Mouse (Mus musculus) bone marrow, adult 2 months (tissue): ENCODE results near the gene Gm42674. TPM values are rescaled to one million over a fixed set of nuclear protein-coding genes. Genes with fewer than 3 reads are reported as not detected.

Source experiments
- H3K27ac ChIP-seq: fragments of 200-500 bp; 2 replicates; pipeline ENCODE4 v1.5.1; 2012; ENCODE audit warnings: low read depth, mild to moderate bottlenecking, control low read depth, inconsistent platforms, low read length; ENCODE audit not compliant: control insufficient read depth, poor library complexity, insufficient read depth
- H3K4me1 ChIP-seq: fragments of 200-500 bp; 2 replicates; pipeline ENCODE4 v1.6.1; 2011; ENCODE audit warnings: low read length; ENCODE audit not compliant: control insufficient read depth, insufficient read depth
- H3K4me3 ChIP-seq: fragments of 200-500 bp; replicated peaks from 2 replicates; pipeline ENCODE3; 2011; ENCODE audit warnings: mild to moderate bottlenecking, low read depth, low read length, control low read depth; ENCODE audit not compliant: control insufficient read depth
- CTCF ChIP-seq: fragments of 200-500 bp; IDR thresholded peaks from 2 replicates; pipeline ENCODE4 v1.5.1; 2011; ENCODE audit warnings: low read length, control low read depth; ENCODE audit not compliant: control insufficient read depth, insufficient read depth
- POLR2A ChIP-seq: fragments of 200-500 bp; IDR thresholded peaks from 2 replicates; pipeline ENCODE4 v1.6.1; 2011; ENCODE audit warnings: low read depth, mild to moderate bottlenecking, control low read depth, low read length, borderline replicate concordance; ENCODE audit not compliant: control insufficient read depth
- WGBS: fragments of 180-500 bp; shearing (Covaris S2); methylation state at CpG from one replicate; pipeline ENCODE4 v1.1.7; 2018; 5-methylcytosine and 5-hydroxymethylcytosine counted together
- polyA plus RNA-seq: library from polyadenylated mRNA; stranded (reverse); fragments of >200 nt; gene quantifications from 2 replicates; pipeline ENCODE4 v1.2.4, GENCODE M21; 2011; ENCODE audit warnings: low replicate concordance; ENCODE audit not compliant: missing spikeins, insufficient read depth, insufficient read length

The Gm42674 gene
- polyA plus RNA-seq, 1 experiment = not detected

DNA sequence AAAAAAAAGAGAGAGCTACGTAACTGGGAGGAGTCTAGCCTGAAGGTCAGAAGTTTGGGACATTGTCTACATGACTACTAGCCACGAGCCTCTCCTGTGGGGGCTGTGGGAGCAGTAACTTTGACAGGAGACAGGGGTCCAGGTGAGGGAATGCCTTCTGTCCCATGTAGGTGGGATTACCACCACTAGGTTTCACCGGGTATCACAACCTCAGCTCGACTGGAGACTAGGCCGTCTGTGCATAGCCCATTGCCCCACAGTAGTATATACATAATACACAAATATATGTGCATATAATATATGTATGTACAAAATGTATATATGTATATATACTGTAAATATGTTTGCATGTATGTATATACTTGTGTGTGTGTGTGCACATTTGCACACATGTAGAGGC is 20.6 kb upstream of the Gm42674 start:
- 87% methylated on average over 5 of the region's 5 CpGs for WGBS
- H3K27ac ChIP-seq = no peak overlapping the region
- no peak overlapping the region for H3K4me3 ChIP-seq
- no peak for TF ChIP-seq CTCF
- no peak for TF ChIP-seq POLR2A
- peaks cover under 1% of the 10 kb centered on the region; the same call in 1 of the 2 replicates for H3K4me1 ChIP-seq

DNA sequence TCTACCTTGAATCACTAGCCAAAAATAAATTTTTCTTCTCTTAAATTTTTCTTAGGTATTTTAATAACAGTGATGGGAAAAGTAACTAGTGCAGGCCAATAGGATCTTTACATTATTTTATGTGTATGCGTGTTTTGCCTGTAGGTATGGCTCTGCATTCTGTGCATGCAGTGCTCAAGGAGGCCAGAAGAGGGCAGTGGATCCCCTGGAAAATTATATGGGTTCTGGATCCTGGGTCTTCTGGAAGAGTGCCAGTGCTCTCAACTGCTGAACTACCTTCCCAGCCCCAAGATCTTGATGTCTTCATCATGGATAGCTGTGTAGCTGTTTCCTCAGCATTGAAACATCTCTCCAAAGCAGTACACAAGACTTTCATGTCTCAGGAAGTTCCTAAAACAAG is 19.5 kb upstream of the Gm42674 start:
- Histone ChIP-seq H3K4me3 (no peak overlapping the region), H3K27ac (no peak overlapping the region), H3K4me1 (peaks cover 4% of the 10 kb centered on the region; the same call in 1 of the 2 replicates)
- 91% methylated on average over 1 of the region's 1 CpGs for WGBS
- TF ChIP-seq CTCF (peak; percentile 26; the same call in 1 of the 2 replicates), POLR2A (no peak)

DNA sequence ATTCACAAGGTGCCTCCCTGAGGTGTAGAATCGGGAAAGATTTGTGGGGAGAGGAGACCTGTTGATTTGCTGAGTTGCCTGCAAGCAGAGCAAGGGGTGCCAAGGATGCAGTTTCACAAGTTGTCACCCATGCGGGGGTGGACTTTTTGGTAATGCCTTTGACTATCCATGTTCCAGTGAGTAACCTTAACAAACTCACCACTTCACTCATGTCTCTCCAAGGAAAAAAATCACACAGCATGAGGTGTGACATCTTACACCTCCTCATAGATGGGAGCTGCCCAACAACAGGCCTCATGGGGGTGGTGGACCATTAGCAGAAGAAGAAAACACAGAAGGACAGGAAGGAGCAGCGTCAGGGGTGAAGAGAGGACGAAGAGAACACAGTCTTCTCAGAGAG is 19.1 kb upstream of the Gm42674 start:
- H3K27ac ChIP-seq = no peak overlapping the region
- TF ChIP-seq POLR2A (no peak), CTCF (no peak)
- 87% methylated on average over 4 of the region's 4 CpGs for WGBS
- peaks cover 4% of the 10 kb centered on the region; the same call in 1 of the 2 replicates for H3K4me1 ChIP-seq
- H3K4me3 ChIP-seq = no peak overlapping the region

DNA sequence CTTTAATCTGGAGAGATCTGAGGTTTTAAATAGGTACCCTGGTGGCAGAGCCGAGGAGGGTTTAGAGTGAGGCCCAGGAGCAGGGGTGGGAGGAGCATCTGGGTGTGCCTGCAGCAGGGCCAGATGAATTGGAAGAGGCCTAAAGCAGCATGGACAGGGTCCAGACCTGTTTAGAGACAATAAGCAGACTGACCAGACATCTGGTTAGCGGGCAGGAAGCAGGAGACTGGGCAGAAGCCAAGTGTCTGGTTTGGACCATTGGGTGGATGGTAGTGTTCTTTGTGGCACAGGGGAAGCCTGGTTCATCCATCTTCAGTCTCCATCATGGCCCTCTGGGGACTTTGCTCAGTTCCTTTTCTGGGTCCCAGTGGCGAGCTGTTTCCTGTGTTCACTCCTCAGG is 17.8 kb upstream of the Gm42674 start:
- Histone ChIP-seq H3K27ac (no peak overlapping the region), H3K4me3 (no peak overlapping the region), H3K4me1 (peaks cover 8% of the 10 kb centered on the region)
- no peak for TF ChIP-seq POLR2A
- WGBS = 39% methylated on average over 3 of the region's 3 CpGs

DNA sequence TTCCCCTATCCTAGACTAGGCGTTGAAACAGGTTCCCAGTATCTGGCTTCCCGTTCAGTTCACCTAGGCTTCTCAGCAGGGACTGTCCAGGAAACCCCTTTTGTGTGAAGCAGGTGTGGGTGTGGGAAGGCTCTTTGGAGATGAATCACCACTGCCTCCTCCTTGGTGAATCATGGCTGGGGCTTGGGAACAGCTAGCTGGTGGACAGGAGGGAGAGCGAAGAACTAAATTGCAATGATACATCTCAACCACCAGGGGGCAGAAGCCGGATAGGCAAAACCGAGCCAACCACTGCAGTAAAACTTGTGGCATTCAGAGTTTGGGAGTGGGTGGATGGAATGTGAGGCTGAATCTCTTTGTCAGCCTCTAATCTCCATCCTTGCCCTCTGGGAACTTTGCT is 16.1 kb upstream of the Gm42674 start:
- Histone ChIP-seq H3K4me1 (peaks cover 16% of the 10 kb centered on the region), H3K4me3 (no peak overlapping the region), H3K27ac (no peak overlapping the region)
- WGBS = 27% methylated on average over 5 of the region's 5 CpGs
- no peak for TF ChIP-seq POLR2A
- peak; percentile 87 for TF ChIP-seq CTCF

DNA sequence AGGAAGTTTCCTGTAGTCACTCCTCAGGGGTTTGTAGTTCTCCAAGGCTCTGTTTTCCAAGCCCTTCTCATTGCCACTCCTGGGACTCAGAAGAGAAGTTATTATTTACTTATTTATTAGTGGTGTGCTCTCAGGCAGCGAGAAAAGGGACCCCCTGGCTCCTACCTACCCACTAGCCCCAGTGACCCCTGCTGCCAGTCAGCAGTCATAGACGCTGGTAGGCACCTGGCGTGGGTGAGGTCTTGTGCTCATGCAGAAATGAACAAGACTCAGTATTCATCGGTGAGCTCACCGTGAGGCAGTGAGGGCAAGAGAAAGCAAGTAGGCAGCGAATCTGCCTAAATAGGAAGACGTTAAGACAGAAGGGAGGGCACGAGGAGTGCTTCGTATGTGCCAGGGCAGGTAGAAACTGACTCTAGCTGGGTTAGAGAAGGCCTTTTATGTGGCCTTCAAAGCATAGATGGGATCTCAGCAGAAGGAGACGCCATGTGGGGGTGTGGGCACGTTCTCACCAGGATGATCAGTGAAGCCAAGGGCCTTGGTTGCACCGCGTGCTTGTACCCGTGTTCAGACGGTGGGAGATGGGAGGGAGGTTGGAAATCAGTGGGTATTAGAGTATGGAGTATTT is 15.6 kb upstream of the Gm42674 start:
- no peak for TF ChIP-seq POLR2A
- TF ChIP-seq CTCF = no peak
- WGBS = 58% methylated on average over 15 of the region's 15 CpGs
- peak overlapping the region; percentile 84 for H3K27ac ChIP-seq
- no peak overlapping the region for H3K4me3 ChIP-seq
- peaks cover 18% of the 10 kb centered on the region for H3K4me1 ChIP-seq

DNA sequence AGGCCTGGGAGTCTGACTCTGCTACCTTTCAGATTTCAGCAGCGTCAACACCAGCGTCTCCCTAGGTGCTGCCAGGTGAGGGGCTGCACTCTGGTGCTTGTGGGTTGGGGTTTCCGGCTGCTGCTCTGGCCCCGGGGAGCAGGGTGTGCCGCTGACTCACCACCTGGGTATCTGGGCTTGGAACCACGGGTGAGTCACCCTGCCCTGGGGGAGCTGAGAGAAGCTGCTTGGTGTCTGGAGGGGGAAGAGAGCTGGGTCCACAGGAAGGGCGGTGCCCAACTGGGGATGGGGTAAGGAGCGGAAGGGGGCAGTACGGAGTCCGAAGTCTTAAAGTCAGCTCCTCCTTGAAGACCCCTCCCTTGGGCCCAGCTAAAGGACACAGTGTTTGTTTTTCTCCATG is 14.8 kb upstream of the Gm42674 start:
- 2% methylated on average over 10 of the region's 10 CpGs for WGBS
- TF ChIP-seq CTCF (no peak), POLR2A (no peak; the same call in 1 of the 2 replicates)
- Histone ChIP-seq H3K4me1 (peaks cover 18% of the 10 kb centered on the region), H3K4me3 (peak overlapping the region; percentile 21), H3K27ac (peak overlapping the region; percentile 84)

DNA sequence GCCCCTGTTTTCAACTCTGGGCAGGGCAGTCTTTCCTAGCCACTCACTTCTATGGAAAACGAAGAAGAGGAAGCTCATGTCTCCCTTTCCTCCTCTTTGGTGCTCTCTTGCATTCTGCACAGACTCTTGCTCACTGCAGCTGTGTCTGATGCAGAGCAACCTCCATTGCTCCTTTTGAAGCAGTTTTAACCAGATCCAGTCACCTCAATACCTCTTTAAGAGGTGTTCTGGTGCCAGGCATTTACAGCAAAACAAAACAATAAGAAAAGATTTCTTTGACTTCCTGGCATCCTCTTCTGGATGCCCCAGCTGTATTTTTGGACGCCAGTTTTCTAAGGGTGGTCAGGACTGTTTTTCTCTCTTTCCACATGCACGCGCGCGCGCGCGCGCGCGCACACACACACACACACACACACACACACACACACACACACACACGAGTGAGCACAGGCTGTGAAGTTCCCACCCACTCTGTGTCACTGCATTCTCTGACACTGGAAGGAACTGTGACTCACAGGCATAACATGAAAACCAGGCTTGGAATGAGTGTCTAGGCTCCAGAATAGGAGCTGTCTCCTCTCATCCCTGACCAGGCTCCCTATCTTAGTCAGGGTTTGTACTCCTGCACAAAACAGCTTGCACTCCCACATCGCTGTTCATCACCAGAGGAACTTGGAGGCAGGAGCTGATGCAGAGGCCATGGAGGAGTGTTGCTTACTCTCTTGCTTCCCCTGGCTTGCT is 14.2 kb upstream of the Gm42674 start:
- peak overlapping the region; percentile 84 for H3K27ac ChIP-seq
- H3K4me1 ChIP-seq = peaks cover 18% of the 10 kb centered on the region
- H3K4me3 ChIP-seq = peak overlapping the region; percentile 21
- TF ChIP-seq POLR2A (no peak), CTCF (no peak)
- 65% methylated on average over 14 of the region's 14 CpGs for WGBS
